Mouse (Mus musculus) ES-E14 (cell line): ENCODE measurements at regions not wholly inside any gene's neighbourhood (a gene's known extent, or its start where the extent isn't known, plus 50 kb on each side); places are given as distances from the start of the nearest gene placed in this dataset.

ENCODE experiments used
- CHD2 ChIP-seq: IDR thresholded peaks from 2 replicates; pipeline ENCODE4 v1.6.1; 2014; ENCODE audit warnings: mild to moderate bottlenecking, low read depth, low read length, inconsistent platforms
- HCFC1 ChIP-seq: IDR thresholded peaks from 2 replicates; pipeline ENCODE4 v1.6.1; 2012; ENCODE audit warnings: low read length, inconsistent platforms, borderline replicate concordance; ENCODE audit not compliant: insufficient read depth
- MAFK ChIP-seq: IDR thresholded peaks from 2 replicates; pipeline ENCODE4 v1.6.1; 2014; ENCODE audit warnings: mild to moderate bottlenecking, low read depth, low read length, inconsistent platforms; ENCODE audit not compliant: insufficient read depth
- ZNF384 ChIP-seq: IDR thresholded peaks from 2 replicates; pipeline ENCODE4 v1.6.1; 2012; ENCODE audit warnings: low read depth, low read length, inconsistent platforms

DNA sequence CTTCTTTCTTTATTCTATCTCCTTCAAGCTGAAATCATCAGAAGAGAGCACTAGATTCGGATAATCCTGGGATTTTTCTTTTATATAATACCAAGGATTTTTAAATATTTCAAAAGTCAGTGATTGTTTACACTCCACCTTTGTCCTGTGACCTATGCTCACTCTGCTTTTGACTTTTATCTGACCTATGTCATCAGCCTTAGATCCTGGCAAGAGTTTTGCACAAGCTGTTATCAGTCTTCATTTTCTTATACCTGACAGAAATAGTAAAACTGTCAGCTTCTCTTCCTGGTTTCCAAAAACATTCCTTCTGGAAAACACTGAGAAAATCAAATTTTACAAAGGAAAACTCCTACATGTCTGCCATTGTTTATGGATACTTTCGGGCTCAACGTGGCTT lies 168.3 kb upstream of the Zic4 start:
- TF ChIP-seq CHD2 (no peak), HCFC1 (no peak), MAFK (no peak), ZNF384 (no peak)
